8 mouse cellular contexts compared by ENCODE assay signal in the genomic region with DNA sequence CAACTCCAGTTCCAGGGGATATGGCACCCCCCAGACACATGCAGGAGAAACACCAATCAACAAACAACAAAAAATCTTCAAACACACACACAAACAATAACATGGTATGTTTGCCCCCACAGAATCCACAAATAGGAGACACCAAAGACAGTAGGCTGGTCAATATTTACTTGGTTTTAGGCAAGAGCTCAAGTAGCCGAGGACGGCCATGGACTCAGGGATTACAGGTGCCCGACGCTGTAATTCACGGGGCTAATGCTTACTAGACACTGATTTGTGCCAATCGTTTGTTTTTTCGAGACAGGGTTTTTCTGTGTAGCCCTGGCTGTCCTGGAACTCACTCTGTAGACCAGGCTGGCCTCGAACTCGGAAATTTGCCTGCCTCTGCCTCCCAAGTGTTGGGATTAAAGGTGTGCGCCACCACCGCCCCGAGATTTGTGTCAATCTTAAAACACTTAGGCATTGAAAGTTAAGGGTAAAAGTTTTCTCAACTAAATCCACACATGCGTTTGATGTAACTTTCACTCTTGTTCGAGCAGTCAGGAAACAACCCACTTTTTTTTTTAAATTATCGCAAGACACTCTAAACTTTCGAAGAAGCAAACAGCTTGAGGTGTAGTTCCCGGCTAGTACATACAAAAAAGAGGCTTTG. TPM values are rescaled to one million over a fixed set of nuclear protein-coding genes. Genes with fewer than 3 reads are reported as not detected.
A peak's percentile ranks its signal among the peaks of the same experiment; 100 is the strongest.
DNase-seq lines count a peak whose midpoint lies in the region; ATAC-seq lines count a peak whose summit lies in the region.

No protein-coding gene starts in this region.

- 43% methylated on average over 17 of the region's 17 CpGs for WGBS in neural tube, embryonic 11.5 days
- WGBS in forebrain, embryonic 10.5 days: 50% methylated on average over 17 of the region's 17 CpGs
- 42% methylated on average over 17 of the region's 17 CpGs for WGBS in limb, embryonic 13.5 days
- WGBS in stomach, embryonic 15.5 days: 24% methylated on average over 17 of the region's 17 CpGs

- no peak for ATAC-seq in neural tube, embryonic 11.5 days (ENCODE audit: insufficient read depth, low FRiP score, low TSS enrichment)
- no peak for ATAC-seq in limb, embryonic 13.5 days (ENCODE audit: low FRiP score, low read depth)
- ATAC-seq in stomach, embryonic 15.5 days (ENCODE audit: insufficient read depth, low FRiP score, low read depth): no peak

- H3K9ac ChIP-seq in neural tube, embryonic 11.5 days (ENCODE audit: low read length): peak overlapping the region; percentile 99
- H3K9ac ChIP-seq in limb, embryonic 13.5 days: peak overlapping the region; percentile 100
- H3K9ac ChIP-seq in stomach, embryonic 15.5 days: peak overlapping the region; percentile 29; the same call in 1 of the 2 replicates

- H3K36me3 ChIP-seq in neural tube, embryonic 11.5 days (ENCODE audit: control insufficient read depth, insufficient read depth, low read length): 0 out of 2 replicates have a peak, but pooled peaks cover 3% of the 10 kb centered on the region
- H3K36me3 ChIP-seq in forebrain, embryonic 10.5 days (replicated peaks): peaks cover 44% of the 10 kb centered on the region
- H3K36me3 ChIP-seq in limb, embryonic 13.5 days: peaks cover 14% of the 10 kb centered on the region
- H3K36me3 ChIP-seq in stomach, embryonic 15.5 days: peaks cover 4% of the 10 kb centered on the region; the same call in 1 of the 2 replicates

- no peaks in the 10 kb centered on the region for H3K9me3 ChIP-seq in neural tube, embryonic 11.5 days (ENCODE audit: control insufficient read depth, low read length)
- H3K9me3 ChIP-seq in forebrain, embryonic 10.5 days: no peaks in the 10 kb centered on the region
- H3K9me3 ChIP-seq in limb, embryonic 13.5 days: no peaks in the 10 kb centered on the region
- no peaks in the 10 kb centered on the region for H3K9me3 ChIP-seq in stomach, embryonic 15.5 days

- no peak for DNase-seq in neural tube, embryonic 11.5 days (ENCODE audit: low spot score)
- no peak for DNase-seq in neural tube, embryonic 10.5 days (ENCODE audit: extremely low spot score, low spot score)
- no peak for DNase-seq in forebrain, embryonic 10.5 days (ENCODE audit: extremely low spot score, low spot score)
- no peak for DNase-seq in adrenal gland, postnatal 25 days
- DNase-seq in left cerebral cortex, adult 8-10 months (ENCODE audit: low spot score in 2 of 2): no peak
- DNase-seq in adrenal gland, adult 2 months: no peak

- peak overlapping the region; percentile 92 for H3K4me3 ChIP-seq in neural tube, embryonic 11.5 days (ENCODE audit: low read depth, low read length)
- peak overlapping the region; percentile 97 for H3K4me3 ChIP-seq in forebrain, embryonic 10.5 days
- peak overlapping the region; percentile 96 for H3K4me3 ChIP-seq in limb, embryonic 13.5 days
- H3K4me3 ChIP-seq in stomach, embryonic 15.5 days (replicated peaks): peak overlapping the region; percentile 95

- peaks cover 8% of the 10 kb centered on the region; the same call in 1 of the 2 replicates for H3K4me1 ChIP-seq in neural tube, embryonic 11.5 days (ENCODE audit: control insufficient read depth, insufficient read depth, low read length)
- peaks cover 38% of the 10 kb centered on the region for H3K4me1 ChIP-seq in forebrain, embryonic 10.5 days
- peaks cover 26% of the 10 kb centered on the region for H3K4me1 ChIP-seq in limb, embryonic 13.5 days
- peaks cover 10% of the 10 kb centered on the region; the same call in 1 of the 2 replicates for H3K4me1 ChIP-seq in stomach, embryonic 15.5 days

- no peak overlapping the region for H3K27ac ChIP-seq in neural tube, embryonic 11.5 days (ENCODE audit: low read depth, low read length)
- peak overlapping the region; percentile 100 for H3K27ac ChIP-seq in forebrain, embryonic 10.5 days
- H3K27ac ChIP-seq in limb, embryonic 13.5 days: no peak overlapping the region; the same call in 1 of the 2 replicates
- H3K27ac ChIP-seq in stomach, embryonic 15.5 days: no peak overlapping the region

- peak overlapping the region; percentile 64 for H3K4me2 ChIP-seq in neural tube, embryonic 11.5 days (ENCODE audit: low read depth)
- H3K4me2 ChIP-seq in limb, embryonic 13.5 days (replicated peaks): peak overlapping the region; percentile 73
- H3K4me2 ChIP-seq in stomach, embryonic 15.5 days: peak overlapping the region; percentile 51

- no peaks in the 10 kb centered on the region for H3K27me3 ChIP-seq in neural tube, embryonic 11.5 days (ENCODE audit: control insufficient read depth, insufficient read depth, low read length)
- no peaks in the 10 kb centered on the region for H3K27me3 ChIP-seq in forebrain, embryonic 10.5 days (ENCODE audit: poor library complexity, severe bottlenecking)
- H3K27me3 ChIP-seq in limb, embryonic 13.5 days: no peaks in the 10 kb centered on the region
- H3K27me3 ChIP-seq in stomach, embryonic 15.5 days (replicated peaks): no peaks in the 10 kb centered on the region

RNA-seq across cellular contexts. Expression of a gene that starts 11.6 kb away (rescaled TPM):
- polyA plus RNA-seq in neural tube, embryonic 11.5 days (2014; fragmentation: Nextera tagmentation; extraction: Ambion mirVana): 286 and 314 TPM in 2 replicates
- 261 and 275 TPM in 2 replicates for polyA plus RNA-seq in forebrain, embryonic 10.5 days (2016; fragmentation: Nextera tagmentation; extraction: Ambion mirVana)
- polyA plus RNA-seq in limb, embryonic 13.5 days (2015; fragmentation: Nextera tagmentation; extraction: Ambion mirVana): 273 and 275 TPM in 2 replicates
- polyA plus RNA-seq in stomach, embryonic 15.5 days (2015; fragmentation: Nextera tagmentation; extraction: Ambion mirVana): 196 and 217 TPM in 2 replicates
- total RNA-seq in adrenal gland, postnatal 25 days (2021): 119 and 123 TPM in 2 replicates
- 10 to 100 TPM; 38.4 to 51.0 (median 45.2) TPM for total RNA-seq in left cerebral cortex, adult 8-10 months (2022)
- 10 to 100 TPM; 68.0 to 90.6 TPM for total RNA-seq in adrenal gland, adult 2 months (2021)
- 41.1 and 41.4 TPM in 2 replicates for polyA plus RNA-seq in adrenal gland, adult 2 months (2012; rRNA removed)

RNA-seq across cellular contexts. Expression of a gene that starts 45.7 kb away (rescaled TPM):
- polyA plus RNA-seq in neural tube, embryonic 11.5 days (2014; fragmentation: Nextera tagmentation; extraction: Ambion mirVana): 434 and 443 TPM in 2 replicates
- 412 and 413 TPM in 2 replicates for polyA plus RNA-seq in forebrain, embryonic 10.5 days (2016; fragmentation: Nextera tagmentation; extraction: Ambion mirVana)
- 447 and 448 TPM in 2 replicates for polyA plus RNA-seq in limb, embryonic 13.5 days (2015; fragmentation: Nextera tagmentation; extraction: Ambion mirVana)
- polyA plus RNA-seq in stomach, embryonic 15.5 days (2015; fragmentation: Nextera tagmentation; extraction: Ambion mirVana): 440 and 482 TPM in 2 replicates
- 873 and 948 TPM in 2 replicates for total RNA-seq in adrenal gland, postnatal 25 days (2021)
- 100 to 1,000 TPM; 531 to 567 (median 564) TPM for total RNA-seq in left cerebral cortex, adult 8-10 months (2022)
- total RNA-seq in adrenal gland, adult 2 months (2021): 1,000 to 10,000 TPM; 1,193 to 1,310 TPM
- polyA plus RNA-seq in adrenal gland, adult 2 months (2012; rRNA removed): 1,760 and 3,093 TPM in 2 replicates

Comparison
In these comparisons a context has a peak if more than half of its experiments do, and no peak if none do; other contexts are left out.
1. H3K9ac ChIP-seq: peak in every context shown above with its lines; median percentile 100 in limb, embryonic 13.5 days; 99 in neural tube, embryonic 11.5 days; 29 in stomach, embryonic 15.5 days.